Mouse (Mus musculus) thymus, postnatal 14 days (tissue): ENCODE data around the gene Fam205c.

Experiments used
- DNase-seq: peaks from one replicate; pipeline ENCODE4 v3.0.0; 2021

Gene Fam205c

GRCm38 (mm10) chr4:42874134-42874533 is at the start of gene Fam205c:
Gene Fam205c (minus strand): TSS chr4:42874234.
- no peak for DNase-seq

- DNase-seq, result no peak
Measured at GRCm38 (mm10) chr4:42922461-42922860, 48.4 kb upstream of the Fam205c start.

GRCm38 (mm10) chr4:42922056-42922455 is 48.0 kb upstream of the Fam205c start:
- no peak for DNase-seq

GRCm38 (mm10) chr4:42921536-42921935 is 47.5 kb upstream of the Fam205c start:
- no peak for DNase-seq

- DNase-seq, result no peak
Measured at GRCm38 (mm10) chr4:42920726-42921125, 46.7 kb upstream of the Fam205c start.

- DNase-seq, result peak; percentile 13
Measured at GRCm38 (mm10) chr4:42917402-42917774, 43.4 kb upstream of the Fam205c start.

GRCm38 (mm10) chr4:42916617-42917401 is 42.8 kb upstream of the Fam205c start, which contains the start of gene Phf24:
Gene Phf24 (plus strand): TSS chr4:42916660.
- DNase-seq, result no peak

GRCm38 (mm10) chr4:42915966-42916365 is 41.9 kb upstream of the Fam205c start:
- no peak for DNase-seq

- DNase-seq, result no peak
Measured at GRCm38 (mm10) chr4:42915311-42915710, 41.3 kb upstream of the Fam205c start.

- DNase-seq, result no peak
Measured at GRCm38 (mm10) chr4:42913391-42913790, 39.4 kb upstream of the Fam205c start.

GRCm38 (mm10) chr4:42904966-42905365 is 30.9 kb upstream of the Fam205c start:
- no peak for DNase-seq

GRCm38 (mm10) chr4:42904523-42904922 is 30.5 kb upstream of the Fam205c start:
- no peak for DNase-seq

GRCm38 (mm10) chr4:42903942-42904341 is 29.9 kb upstream of the Fam205c start:
- DNase-seq, result no peak

- no peak for DNase-seq
Measured at GRCm38 (mm10) chr4:42902730-42903129, 28.7 kb upstream of the Fam205c start.

- peak; percentile 10 for DNase-seq
Measured at GRCm38 (mm10) chr4:42902174-42902573, 28.1 kb upstream of the Fam205c start.

- no peak for DNase-seq
Measured at GRCm38 (mm10) chr4:42900878-42901277, 26.8 kb upstream of the Fam205c start.

- DNase-seq, result no peak
Measured at GRCm38 (mm10) chr4:42898914-42899313, 24.9 kb upstream of the Fam205c start.

GRCm38 (mm10) chr4:42895118-42895517 is 21.1 kb upstream of the Fam205c start:
- DNase-seq, result no peak

GRCm38 (mm10) chr4:42891176-42891575 is 17.1 kb upstream of the Fam205c start:
- no peak for DNase-seq

- DNase-seq, result no peak
Measured at GRCm38 (mm10) chr4:42888806-42889205, 14.8 kb upstream of the Fam205c start.

GRCm38 (mm10) chr4:42886926-42887325 is 12.9 kb upstream of the Fam205c start:
- no peak for DNase-seq

- DNase-seq, result no peak
Measured at GRCm38 (mm10) chr4:42880677-42880948, 6.6 kb upstream of the Fam205c start.

GRCm38 (mm10) chr4:42879829-42880676 is 6.0 kb upstream of the Fam205c start:
- DNase-seq, result no peak

GRCm38 (mm10) chr4:42877657-42878056 is 3.6 kb upstream of the Fam205c start:
- DNase-seq, result no peak
